Mouse (Mus musculus) intestine, postnatal 0 days (tissue): ENCODE results near the gene Gtf2h1. TPM values are rescaled to one million over a fixed set of nuclear protein-coding genes. Genes with fewer than 3 reads are reported as not detected.

Source experiments
- ATAC-seq: fragments of 200-750 bp; cut with Nextera tagmentation; 2 replicates; pipeline ENCODE4 v1.8.0; 2017; ENCODE audit warnings: mild to moderate bottlenecking, moderate TSS enrichment, moderate library complexity
- H3K27ac ChIP-seq: fragments of 300-500 bp; sonication (generic); 2 replicates; pipeline ENCODE4 v1.5.1; 2014; ENCODE audit warnings: mild to moderate bottlenecking, low read depth, low read length, moderate library complexity
- H3K27me3 ChIP-seq: fragments of 300-500 bp; sonication (generic); replicated peaks from 2 replicates; pipeline ENCODE4 v1.6.1; 2014; ENCODE audit warnings: low read length, mixed read lengths; ENCODE audit not compliant: control insufficient read depth, insufficient read depth
- H3K36me3 ChIP-seq: fragments of 300-500 bp; sonication (generic); 2 replicates; pipeline ENCODE4 v1.6.1; 2014; ENCODE audit warnings: mild to moderate bottlenecking, moderate library complexity; ENCODE audit not compliant: control insufficient read depth, insufficient read depth
- H3K4me1 ChIP-seq: fragments of 300-500 bp; sonication (generic); replicated peaks from 2 replicates; pipeline ENCODE4 v1.6.1; 2014; ENCODE audit warnings: antibody characterized with exemption, low read length, mixed read lengths; ENCODE audit not compliant: control insufficient read depth, insufficient read depth
- H3K4me2 ChIP-seq: fragments of 300-500 bp; sonication (generic); replicated peaks from 2 replicates; pipeline ENCODE4 v1.6.1; 2014; ENCODE audit warnings: low read depth, mild to moderate bottlenecking, moderate library complexity
- H3K4me3 ChIP-seq: fragments of 300-500 bp; sonication (generic); 2 replicates; pipeline ENCODE4 v1.5.1; 2014; ENCODE audit warnings: low read depth, low read length
- H3K9ac ChIP-seq: fragments of 300-500 bp; sonication (generic); 2 replicates; pipeline ENCODE4 v1.6.1; 2014; ENCODE audit warnings: mild to moderate bottlenecking, low read depth, low read length
- H3K9me3 ChIP-seq: fragments of 300-500 bp; sonication (generic); 2 replicates; pipeline ENCODE4 v1.6.1; 2016; ENCODE audit warnings: mixed run types; ENCODE audit not compliant: control insufficient read depth
- CTCF ChIP-seq: sonication (generic); IDR thresholded peaks from 2 replicates; pipeline ENCODE4 v1.5.1; 2016; ENCODE audit warnings: low read depth, mild to moderate bottlenecking, control low read depth, antibody characterized with exemption, moderate library complexity
- WGBS: fragments of 180-500 bp; shearing (Covaris S2); extraction: QIAGEN DNeasy Blood & Tissue Kit; methylation state at CpG from one replicate; pipeline ENCODE4 v1.1.7; 2014; 5-methylcytosine and 5-hydroxymethylcytosine counted together
- polyA plus RNA-seq: library from polyadenylated mRNA; unstranded; fragments of >200 nt; fragmentation: Nextera tagmentation; extraction: Ambion mirVana; gene quantifications from 2 replicates; pipeline ENCODE4 v1.2.1, GENCODE M21; 2015

Gene Gtf2h1
- 51.3 and 52.7 TPM in 2 replicates for polyA plus RNA-seq

DNA sequence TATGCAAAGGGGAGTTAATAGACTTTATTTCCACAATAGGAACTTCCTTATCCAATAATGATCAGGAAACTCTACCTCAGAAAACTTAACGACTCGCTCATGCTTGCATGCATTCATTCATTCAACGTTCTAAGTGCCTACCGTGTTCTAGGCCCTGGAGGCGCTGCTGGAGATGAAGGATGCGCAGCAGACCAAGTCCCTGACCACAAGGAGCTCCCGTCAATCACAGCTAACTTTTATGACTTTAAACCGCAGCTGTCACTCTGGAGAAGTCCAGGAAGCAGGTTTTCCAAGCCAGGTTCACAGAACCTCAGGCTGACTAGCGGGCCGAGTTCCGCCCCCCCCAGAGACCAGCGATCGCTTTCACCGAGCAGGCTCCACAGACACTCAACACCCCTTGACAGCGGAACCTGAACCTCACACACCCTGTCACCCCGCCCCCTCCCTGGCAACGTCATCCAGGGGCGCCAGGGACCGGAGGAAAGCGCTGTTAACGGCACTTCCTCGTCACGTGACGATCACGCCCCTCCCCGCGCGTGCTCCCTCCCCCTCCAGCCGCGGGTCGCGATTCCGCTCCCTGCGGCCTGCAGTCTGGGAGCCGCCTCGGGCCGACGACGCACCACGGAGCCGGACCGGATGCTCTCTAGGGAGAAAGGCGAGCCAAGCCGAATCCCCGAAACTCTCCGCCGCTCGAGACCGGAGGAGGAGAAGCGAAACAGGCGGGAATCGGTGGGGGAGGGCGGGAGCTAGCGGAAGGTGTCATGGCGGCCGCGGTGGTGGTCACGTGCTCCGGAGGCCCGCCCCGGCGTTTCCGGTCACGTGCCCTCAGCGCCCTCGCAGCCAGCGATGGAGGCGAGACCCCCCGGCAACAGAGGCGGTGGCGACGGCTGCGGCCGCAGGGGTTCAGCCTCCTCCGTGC is at the start of gene Gtf2h1, which contains the start of gene Hps5:
TSS of gene Gtf2h1 (plus strand) at position 817 of the 919 bp plus-strand sequence.
TSS of gene Hps5 (minus strand) at position 778 of the 919 bp plus-strand sequence.
- TF ChIP-seq CTCF, result no peak

GRCm38 (mm10) chr7:46746381-46746780 is 49.5 kb upstream of the Gtf2h1 start:
- no peak for ATAC-seq
- Histone ChIP-seq H3K36me3 (no peaks in the 10 kb centered on the region), H3K9ac (no peak overlapping the region), H3K4me1 (no peaks in the 10 kb centered on the region), H3K9me3 (no peaks in the 10 kb centered on the region), H3K4me3 (no peak overlapping the region), H3K4me2 (no peak overlapping the region), H3K27me3 (no peaks in the 10 kb centered on the region), H3K27ac (no peak overlapping the region)
- TF ChIP-seq CTCF, result no peak
- WGBS, result 68% methylated on average over 7 of the region's 7 CpGs

More for the DNA sequence above, at the start of gene Gtf2h1, which contains the start of gene Hps5:
- Histone ChIP-seq H3K4me3 (peak within 1 kb of the TSS; percentile 94), H3K27me3 (no peaks in the 10 kb centered on the region), H3K27ac (peak within 1 kb of the TSS; percentile 84), H3K36me3 (peaks cover 6% of the 10 kb centered on the region), H3K4me2 (peak within 1 kb of the TSS; percentile 93), H3K9me3 (no peaks in the 10 kb centered on the region), H3K4me1 (no peaks in the 10 kb centered on the region), H3K9ac (peak within 1 kb of the TSS; percentile 90)
- peak; percentile 95 for ATAC-seq
- WGBS, result under 1% methylated on average over 68 of the region's 75 CpGs

DNA sequence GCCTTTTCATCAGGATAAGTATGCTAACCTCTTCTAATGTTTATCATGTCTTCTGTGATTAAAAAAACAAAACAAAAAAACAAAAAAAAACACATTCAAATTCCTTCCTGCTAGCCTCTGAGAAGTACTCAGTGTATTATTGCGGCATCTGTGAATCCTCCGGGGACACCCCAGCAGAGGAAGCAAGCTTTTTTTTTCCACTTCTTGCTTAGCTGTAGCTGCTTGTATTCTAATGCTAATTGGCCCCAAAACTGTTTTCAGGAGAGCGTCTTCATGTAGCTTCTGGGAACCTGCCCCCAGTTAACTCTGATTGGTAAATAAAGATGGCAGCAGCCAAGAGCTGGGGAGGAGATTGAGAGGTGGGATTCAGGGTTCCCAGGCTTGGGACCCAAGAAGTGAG is 47.4 kb upstream of the Gtf2h1 start:
- H3K9me3 ChIP-seq, result no peaks in the 10 kb centered on the region
- no peak overlapping the region for H3K27ac ChIP-seq
- no peak overlapping the region for H3K4me3 ChIP-seq
- ATAC-seq, result no peak
- H3K36me3 ChIP-seq, result no peaks in the 10 kb centered on the region
- no peak overlapping the region for H3K9ac ChIP-seq
- H3K4me1 ChIP-seq, result no peaks in the 10 kb centered on the region
- no peak overlapping the region for H3K4me2 ChIP-seq
- no peak for TF ChIP-seq CTCF
- WGBS, result 64% methylated on average over 3 of the region's 3 CpGs
- no peaks in the 10 kb centered on the region for H3K27me3 ChIP-seq

GRCm38 (mm10) chr7:46751490-46751889 is 44.4 kb upstream of the Gtf2h1 start, which contains the start of gene Saa2:
Gene Saa2, plus strand, starts transcription at chr7:46751790.
- no peak for ATAC-seq
- no peak for TF ChIP-seq CTCF
- Histone ChIP-seq H3K4me3 (no peak within 1 kb of the TSS), H3K27ac (no peak within 1 kb of the TSS), H3K27me3 (no peaks in the 10 kb centered on the region), H3K9ac (no peak within 1 kb of the TSS), H3K9me3 (no peaks in the 10 kb centered on the region), H3K4me1 (no peaks in the 10 kb centered on the region), H3K36me3 (no peaks in the 10 kb centered on the region), H3K4me2 (no peak within 1 kb of the TSS)
- 59% methylated on average over 3 of the region's 3 CpGs for WGBS

- H3K9ac ChIP-seq, result no peak overlapping the region
- TF ChIP-seq CTCF, result no peak
- no peaks in the 10 kb centered on the region for H3K4me1 ChIP-seq
- no peak overlapping the region for H3K4me3 ChIP-seq
- H3K4me2 ChIP-seq, result no peak overlapping the region
- ATAC-seq, result no peak
- H3K27me3 ChIP-seq, result no peaks in the 10 kb centered on the region
- 0 out of 2 replicates have a peak overlapping the region, but pooled peaks have one; percentile 28 for H3K27ac ChIP-seq
- H3K9me3 ChIP-seq, result no peaks in the 10 kb centered on the region
- 70% methylated on average over 11 of the region's 11 CpGs for WGBS
- peaks cover 51% of the 10 kb centered on the region for H3K36me3 ChIP-seq
These were observed 34.7 kb upstream of the Gtf2h1 start for GRCm38 (mm10) chr7:46761049-46761795.

- H3K4me1 ChIP-seq, result no peaks in the 10 kb centered on the region
- no peaks in the 10 kb centered on the region for H3K9me3 ChIP-seq
- H3K4me2 ChIP-seq, result no peak overlapping the region
- peak overlapping the region; percentile 54; the same call in 1 of the 2 replicates for H3K27ac ChIP-seq
- H3K4me3 ChIP-seq, result no peak overlapping the region
- TF ChIP-seq CTCF, result no peak
- H3K9ac ChIP-seq, result no peak overlapping the region
- WGBS, result 67% methylated on average over 5 of the region's 5 CpGs
- ATAC-seq, result peak; percentile 85
- H3K36me3 ChIP-seq, result peaks cover 56% of the 10 kb centered on the region
- H3K27me3 ChIP-seq, result no peaks in the 10 kb centered on the region
These were observed 33.3 kb upstream of the Gtf2h1 start for GRCm38 (mm10) chr7:46762601-46763000.
